Mouse (Mus musculus) lung, adult 2 months (tissue): Measurements from ENCODE around the gene Thop1.

Experiments used
- CTCF ChIP-seq: fragments of 200-500 bp; IDR thresholded peaks from 2 replicates; pipeline ENCODE4 v1.5.1; 2011; ENCODE audit warnings: mild to moderate bottlenecking, low read length, control low read depth; ENCODE audit not compliant: insufficient read depth
- POLR2A ChIP-seq: fragments of 200-500 bp; IDR thresholded peaks from 2 replicates; pipeline ENCODE4 v1.6.1; 2011; ENCODE audit warnings: low read depth, mild to moderate bottlenecking, control low read depth, low read length, borderline replicate concordance; ENCODE audit errors: extremely low read depth

DNA sequence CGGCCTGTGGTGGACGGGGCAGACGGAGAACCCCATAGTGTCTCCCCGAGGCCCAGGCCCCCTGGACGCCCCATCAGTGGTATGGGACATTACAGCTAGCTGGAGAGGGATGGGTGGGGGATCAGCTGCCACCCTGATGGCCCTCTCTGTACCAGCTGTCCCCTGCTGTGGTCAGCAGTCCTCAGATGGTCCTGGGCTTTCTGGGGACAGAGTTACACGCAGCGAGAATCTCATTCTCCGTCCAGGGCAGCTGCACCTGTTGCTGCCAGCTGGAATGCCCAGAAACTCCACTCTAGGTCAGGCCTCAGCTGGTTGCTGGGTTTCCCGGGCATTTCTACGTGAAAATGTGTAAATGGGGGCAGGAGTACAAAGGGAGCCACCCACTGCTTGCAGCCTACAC, 49.8 kb downstream of the Thop1 start:
- no peak for TF ChIP-seq CTCF
- no peak for TF ChIP-seq POLR2A
